In the genomic region with DNA sequence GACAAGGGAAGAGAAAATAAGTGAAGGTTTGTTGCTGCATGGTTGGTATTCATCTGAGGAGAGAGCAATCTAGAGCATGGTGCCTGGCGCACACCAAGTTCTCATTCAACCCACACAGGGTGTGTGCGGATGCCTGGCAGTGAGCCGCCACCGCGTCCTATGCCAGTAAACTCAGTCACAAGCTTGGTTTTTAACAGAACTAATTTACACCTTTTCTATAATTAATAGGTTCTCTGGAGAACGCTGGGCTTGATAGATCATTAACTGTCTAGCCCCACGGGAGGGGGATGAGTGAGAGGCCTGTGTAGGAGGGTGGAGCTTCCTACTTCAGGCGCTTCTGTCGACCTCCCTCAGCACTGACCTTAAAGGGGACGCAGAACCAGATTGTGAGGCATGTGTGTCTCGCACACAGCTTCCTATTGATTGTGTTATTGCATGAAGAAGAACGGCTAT, we compare ENCODE assay signal across 8 mouse cellular contexts. TPM values are rescaled to one million over a fixed set of nuclear protein-coding genes. Genes with fewer than 3 reads are reported as not detected.
A peak's percentile ranks its signal among the peaks of the same experiment; 100 is the strongest.
DNase-seq lines count a peak whose midpoint lies in the region; ATAC-seq and TF ChIP-seq lines count a peak whose summit lies in the region.

No protein-coding gene starts in this region.

- no peaks in the 10 kb centered on the region for H3K9me3 ChIP-seq in forebrain, embryonic 14.5 days (replicated peaks; ENCODE audit: control insufficient read depth, low read length)
- H3K9me3 ChIP-seq in hindbrain, embryonic 12.5 days (replicated peaks) = no peaks in the 10 kb centered on the region
- H3K9me3 ChIP-seq in lung, embryonic 14.5 days (ENCODE audit: low read depth, low read length) = no peaks in the 10 kb centered on the region

- 16% methylated on average over 12 of the region's 12 CpGs for WGBS in forebrain, embryonic 14.5 days
- 29% methylated on average over 12 of the region's 12 CpGs for WGBS in hindbrain, embryonic 12.5 days
- 24% methylated on average over 12 of the region's 12 CpGs for WGBS in lung, embryonic 14.5 days

- peak overlapping the region; percentile 55 for H3K9ac ChIP-seq in forebrain, embryonic 14.5 days (ENCODE audit: low read length)
- H3K9ac ChIP-seq in hindbrain, embryonic 12.5 days = peak overlapping the region; percentile 23; the same call in 1 of the 2 replicates
- H3K9ac ChIP-seq in lung, embryonic 14.5 days = peak overlapping the region; percentile 32

- no peak for TF ChIP-seq CTCF in lung, embryonic 14.5 days (IDR thresholded peaks at IDR 0.05; ENCODE audit: low read depth)

- peak; percentile 5 for DNase-seq in MN1 (ENCODE audit: low spot score)
- DNase-seq in brain, embryonic 18.5 days (ENCODE audit: low read depth, low spot score) = peak; percentile 18
- DNase-seq in forebrain, embryonic 14.5 days (ENCODE audit: low spot score) = peak; percentile 87
- peak; percentile 86 for DNase-seq in layer of hippocampus, adult 9-11 months
- peak; percentile 34 for DNase-seq in lung, embryonic 14.5 days
- DNase-seq in retina, postnatal 1 day = peak; percentile 77

- H3K36me3 ChIP-seq in forebrain, embryonic 14.5 days (ENCODE audit: control insufficient read depth, insufficient read depth, low read length) = no peaks in the 10 kb centered on the region
- no peaks in the 10 kb centered on the region for H3K36me3 ChIP-seq in hindbrain, embryonic 12.5 days
- H3K36me3 ChIP-seq in lung, embryonic 14.5 days (ENCODE audit: insufficient read depth) = no peaks in the 10 kb centered on the region

- H3K4me3 ChIP-seq in forebrain, embryonic 14.5 days (ENCODE audit: low read depth, low read length) = peak overlapping the region; percentile 30
- peak overlapping the region; percentile 27 for H3K4me3 ChIP-seq in hindbrain, embryonic 12.5 days
- peak overlapping the region; percentile 31 for H3K4me3 ChIP-seq in lung, embryonic 14.5 days (ENCODE audit: low read depth, low read length)

- H3K27me3 ChIP-seq in forebrain, embryonic 14.5 days (replicated peaks; ENCODE audit: control insufficient read depth, insufficient read depth, low read length) = no peaks in the 10 kb centered on the region
- H3K27me3 ChIP-seq in hindbrain, embryonic 12.5 days = no peaks in the 10 kb centered on the region
- H3K27me3 ChIP-seq in lung, embryonic 14.5 days (ENCODE audit: insufficient read depth, low read length) = no peaks in the 10 kb centered on the region

- no peaks in the 10 kb centered on the region for H3K4me1 ChIP-seq in forebrain, embryonic 14.5 days (ENCODE audit: control insufficient read depth, insufficient read depth, low read length)
- H3K4me1 ChIP-seq in hindbrain, embryonic 12.5 days = 0 out of 2 replicates have a peak, but pooled peaks cover 5% of the 10 kb centered on the region
- no peaks in the 10 kb centered on the region for H3K4me1 ChIP-seq in lung, embryonic 14.5 days (ENCODE audit: insufficient read depth)

- H3K4me2 ChIP-seq in forebrain, embryonic 14.5 days (ENCODE audit: low read length) = peak overlapping the region; percentile 61
- peak overlapping the region; percentile 53 for H3K4me2 ChIP-seq in hindbrain, embryonic 12.5 days (replicated peaks)
- peak overlapping the region; percentile 71 for H3K4me2 ChIP-seq in lung, embryonic 14.5 days

- ATAC-seq in forebrain, embryonic 14.5 days = peak; percentile 95
- ATAC-seq in hindbrain, embryonic 12.5 days (ENCODE audit: low FRiP score) = peak; percentile 91
- ATAC-seq in lung, embryonic 14.5 days (ENCODE audit: insufficient read depth) = peak; percentile 79; the same call in 1 of the 2 replicates
- ATAC-seq in erythroid progenitor cell, adult 5-6 weeks (replicated peaks; ENCODE audit: low FRiP score, poor library complexity, severe bottlenecking) = no peak

- peak overlapping the region; percentile 75; the same call in 1 of the 2 replicates for H3K27ac ChIP-seq in forebrain, embryonic 14.5 days (ENCODE audit: low read depth, low read length)
- H3K27ac ChIP-seq in hindbrain, embryonic 12.5 days = no peak overlapping the region
- no peak overlapping the region for H3K27ac ChIP-seq in lung, embryonic 14.5 days (ENCODE audit: low read depth)

RNA-seq across cellular contexts. Expression of a gene that starts 59.7 kb away (rescaled TPM):
- 1.4 and 2.3 TPM in 2 replicates for polyA plus RNA-seq in forebrain, embryonic 14.5 days (2014; fragmentation: Nextera tagmentation; extraction: Ambion mirVana)
- polyA plus RNA-seq in hindbrain, embryonic 12.5 days (2016; fragmentation: Nextera tagmentation; extraction: Ambion mirVana) = 2.1 and 3.6 TPM in 2 replicates
- polyA plus RNA-seq in lung, embryonic 14.5 days (2014; fragmentation: Nextera tagmentation; extraction: Ambion mirVana) = 0.12 and 0.22 TPM in 2 replicates
- not detected in 2 replicates for total RNA-seq in erythroid progenitor cell, adult 5-6 weeks (2015; ENCODE audit: low replicate concordance)
- total RNA-seq in erythroid progenitor cell, adult 5-6 weeks (2017; ENCODE audit: low replicate concordance) = not detected in 2 replicates

Comparison
In these comparisons a context has a peak if more than half of its experiments do, and no peak if none do; other contexts are left out.
1. DNase-seq: peak in every context shown above with its lines; median percentile 87 in forebrain, embryonic 14.5 days; 86 in layer of hippocampus, adult 9-11 months; 77 in retina, postnatal 1 day; 34 in lung, embryonic 14.5 days; 18 in brain, embryonic 18.5 days; 5 in MN1.